Mouse (Mus musculus) thymus, adult 2 months (tissue): Measurements from ENCODE around the gene 9930022D16Rik.

ENCODE experiments used
- CTCF ChIP-seq: fragments of 200-500 bp; IDR thresholded peaks from 2 replicates; pipeline ENCODE4 v1.5.1; 2012; ENCODE audit warnings: mild to moderate bottlenecking, control low read depth, low read length, moderate library complexity, borderline replicate concordance; ENCODE audit not compliant: control insufficient read depth, poor library complexity, insufficient read depth; ENCODE audit errors: extremely low read depth
- POLR2A ChIP-seq: fragments of 200-500 bp; IDR thresholded peaks from 2 replicates; pipeline ENCODE4 v1.6.1; 2012; ENCODE audit warnings: mild to moderate bottlenecking, low read length, control low read depth, moderate library complexity; ENCODE audit not compliant: control insufficient read depth, poor library complexity, insufficient read depth; ENCODE audit errors: extremely low read depth

- TF ChIP-seq CTCF (no peak), POLR2A (no peak)
These were observed 31.8 kb downstream of the 9930022D16Rik start for GRCm38 (mm10) chr11:109445438-109446035.
